Mouse (Mus musculus) yolk sac, embryonic 10.5 days (tissue): ENCODE data around the gene Sytl1.

Source experiments
- DNase-seq: peaks from one replicate; pipeline ENCODE4 v3.0.0-alpha.2; 2017; ENCODE audit warnings: low spot score

Gene Sytl1

DNA sequence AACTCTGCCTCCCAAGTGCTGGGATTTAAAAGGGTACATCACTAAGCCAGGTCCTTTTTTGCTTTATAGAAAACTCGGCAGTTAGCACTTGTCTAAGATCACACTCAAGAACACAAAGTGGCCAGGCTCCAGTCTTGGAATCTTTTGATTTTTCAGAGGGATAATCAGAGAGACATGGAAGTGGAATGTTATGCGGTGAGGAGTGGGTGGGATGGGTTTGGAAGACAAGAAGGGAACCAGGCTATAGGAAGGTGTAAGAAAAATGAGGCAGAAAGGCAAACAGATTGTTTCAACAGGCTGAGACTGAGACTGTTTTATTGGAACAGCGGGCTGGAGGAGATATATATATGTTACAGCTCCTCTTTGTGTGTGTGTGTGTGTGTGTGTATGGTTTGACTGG lies 15.6 kb upstream of the Sytl1 start:
- DNase-seq: no peak

DNA sequence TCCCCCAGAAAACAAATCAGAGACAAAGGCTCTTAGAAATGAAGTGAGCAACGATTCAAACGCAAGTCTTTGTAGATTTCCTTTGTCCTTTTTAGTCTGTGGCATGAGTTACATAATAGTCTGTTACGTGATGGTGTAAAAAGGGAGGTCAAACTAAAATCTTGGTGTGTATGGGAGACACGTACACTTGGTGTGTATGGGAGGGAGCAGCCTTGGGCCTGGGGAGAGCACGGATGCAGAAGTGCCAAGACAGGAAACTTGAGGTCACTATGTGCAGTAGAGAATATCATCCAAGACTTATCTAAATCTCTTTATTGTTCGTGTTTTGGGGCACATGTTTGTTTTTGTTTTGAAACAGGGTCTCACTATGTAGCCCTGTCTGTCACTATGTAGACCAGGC lies 15.2 kb upstream of the Sytl1 start:
- no peak for DNase-seq

DNA sequence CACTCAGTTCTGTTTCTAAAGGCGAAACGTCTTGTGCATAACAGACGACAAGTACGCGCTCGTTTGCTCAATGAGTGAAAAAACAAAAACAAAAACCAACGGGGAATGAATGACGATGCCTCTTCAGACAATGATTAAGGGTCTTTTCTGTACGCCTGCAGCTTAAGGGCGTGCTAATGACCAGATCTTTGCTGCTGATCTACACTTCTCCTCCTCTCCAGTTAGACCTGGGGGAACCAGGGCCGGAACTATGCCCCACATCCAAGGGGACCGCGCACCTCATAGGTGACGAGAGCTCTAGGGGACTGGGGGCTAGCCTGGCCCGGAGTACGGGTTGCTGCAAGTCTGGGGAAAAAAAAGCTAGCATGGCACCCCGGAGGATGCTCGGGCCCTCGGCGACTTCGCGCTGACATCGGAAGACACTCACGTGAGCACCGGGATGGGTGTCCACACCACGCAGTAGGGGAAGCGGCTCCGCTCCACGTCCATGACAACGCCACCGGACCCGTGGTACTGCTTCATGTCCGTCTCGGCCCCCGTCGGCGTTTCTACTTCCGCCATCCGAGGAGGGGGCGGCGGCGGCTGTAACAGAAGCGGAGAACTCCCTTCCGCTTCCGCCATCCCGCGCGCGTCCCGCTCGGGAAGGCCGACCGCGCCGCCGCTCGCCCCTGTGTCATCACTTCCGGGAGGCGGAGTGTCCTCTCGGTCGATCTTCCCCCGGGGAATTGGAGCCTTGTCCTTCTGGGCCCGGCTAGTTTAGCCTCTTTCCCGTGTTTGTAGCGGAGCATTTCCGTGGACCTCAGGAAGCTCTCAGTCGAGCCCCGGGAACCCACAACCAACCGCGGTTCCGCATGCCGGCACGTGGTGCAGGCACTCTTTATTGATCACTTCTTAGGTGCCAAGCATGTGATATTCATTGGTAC lies 14.5 kb upstream of the Sytl1 start, which contains the start of gene Tmem222:
Tmem222 (minus strand) TSS at position 689 of the 923 bp plus-strand sequence.
- DNase-seq: peak; percentile 93

DNA sequence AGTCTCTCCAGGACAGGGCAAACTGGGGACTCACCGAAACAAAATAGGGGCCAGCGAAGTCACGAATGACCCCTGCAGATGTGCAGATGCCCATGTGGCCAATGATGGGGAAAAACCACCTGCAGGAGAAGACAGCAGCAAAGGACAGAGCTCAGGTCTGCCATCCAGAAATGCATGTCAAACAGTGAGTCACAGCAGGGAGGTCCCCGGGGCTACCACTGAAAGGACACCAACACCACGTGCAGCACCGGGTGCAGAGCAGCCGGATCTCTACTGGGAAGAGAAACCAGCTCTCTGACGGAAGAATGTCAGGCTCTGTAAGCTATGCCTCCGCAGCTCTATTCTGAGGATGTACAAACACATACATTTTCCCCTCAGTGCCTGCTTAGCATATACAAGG lies 8.0 kb upstream of the Sytl1 start:
- no peak for DNase-seq

DNA sequence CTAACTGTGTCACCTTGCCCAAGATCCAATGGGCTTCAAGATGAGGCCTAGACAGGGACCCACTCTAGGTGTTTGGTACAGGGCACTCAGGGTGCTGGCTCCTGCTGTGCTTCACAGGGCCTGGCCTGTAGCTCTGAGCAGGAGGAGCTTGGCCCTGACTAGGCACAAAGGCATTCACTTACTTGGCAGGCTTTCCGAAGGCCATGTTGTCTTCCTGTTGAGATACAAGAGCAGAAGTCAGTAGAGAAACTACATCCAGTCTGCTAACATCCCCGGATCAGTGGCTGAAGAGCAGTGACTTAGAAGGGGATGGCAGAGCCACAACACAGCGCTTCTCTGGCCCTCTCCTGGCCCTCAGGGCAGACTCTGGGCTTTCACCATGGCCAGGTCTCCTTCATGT lies 6.7 kb upstream of the Sytl1 start:
- DNase-seq: no peak

DNA sequence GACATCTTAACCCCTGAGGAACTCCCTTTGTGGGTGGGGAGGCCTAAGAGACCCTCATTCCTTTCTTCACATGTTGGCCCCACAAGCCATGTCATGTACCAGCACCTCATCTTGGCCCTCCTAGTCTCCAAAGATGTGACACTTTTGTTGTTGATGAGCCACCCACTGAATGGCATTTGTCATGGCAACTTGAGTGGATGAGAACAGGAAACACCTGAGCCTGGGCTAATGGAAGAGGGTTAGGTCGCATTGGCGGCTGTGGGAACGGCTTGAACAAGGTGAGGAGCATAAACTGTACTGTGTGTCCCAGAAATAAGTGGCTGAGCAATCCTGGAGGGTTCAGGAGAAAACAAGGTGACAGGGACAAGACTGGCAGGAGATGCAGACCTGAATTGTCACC lies 6.0 kb upstream of the Sytl1 start:
- no peak for DNase-seq

DNA sequence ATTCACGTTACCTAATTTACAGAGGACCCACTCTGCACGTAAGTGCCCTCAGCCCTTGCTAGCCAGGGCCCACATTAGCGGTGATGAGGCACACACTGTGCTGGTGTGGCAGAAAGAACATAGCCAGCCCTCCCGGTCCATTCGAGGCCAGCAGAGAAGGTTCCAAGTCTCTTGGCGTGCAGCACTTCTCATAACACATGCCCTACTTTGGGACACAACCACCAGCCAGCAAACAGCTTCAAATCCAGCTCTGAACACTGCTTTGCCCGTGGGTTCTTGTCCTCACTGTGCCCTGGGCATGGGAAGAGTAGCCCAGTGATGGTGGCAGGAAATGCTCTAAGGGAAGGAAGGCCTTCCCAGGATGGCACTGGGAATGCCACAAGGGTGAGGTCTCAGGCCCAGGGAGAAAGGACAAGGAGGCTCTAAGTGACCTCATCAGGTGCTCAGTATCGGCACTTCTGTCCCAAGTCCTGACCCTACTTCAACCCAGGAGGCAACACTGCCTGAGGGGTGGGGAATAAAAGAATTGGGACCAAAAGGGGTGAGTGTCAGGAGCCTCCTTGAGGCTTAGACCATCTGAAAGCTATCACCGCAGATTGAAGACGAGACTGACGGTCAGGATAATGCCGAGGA lies 3.5 kb upstream of the Sytl1 start:
- no peak for DNase-seq

DNA sequence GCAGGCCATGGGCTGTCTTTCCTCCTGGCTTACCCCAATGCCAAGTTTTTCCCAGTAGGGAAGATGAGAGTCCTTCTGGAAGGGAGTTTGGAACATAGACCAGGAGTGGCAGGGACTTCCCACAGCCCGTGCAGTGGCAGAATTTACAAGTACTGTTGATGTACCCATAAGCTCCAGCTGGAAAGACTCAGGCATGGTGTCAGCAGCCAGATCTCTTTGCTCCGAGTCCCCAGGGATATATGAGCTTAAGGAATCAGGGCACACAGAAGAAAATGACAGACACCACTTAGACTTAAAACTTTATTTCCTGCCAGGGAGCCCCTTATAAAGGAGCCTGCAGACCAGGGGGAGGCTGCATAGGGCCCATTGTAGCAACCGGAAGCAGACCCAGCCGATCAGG lies 2.8 kb upstream of the Sytl1 start:
- DNase-seq: no peak

DNA sequence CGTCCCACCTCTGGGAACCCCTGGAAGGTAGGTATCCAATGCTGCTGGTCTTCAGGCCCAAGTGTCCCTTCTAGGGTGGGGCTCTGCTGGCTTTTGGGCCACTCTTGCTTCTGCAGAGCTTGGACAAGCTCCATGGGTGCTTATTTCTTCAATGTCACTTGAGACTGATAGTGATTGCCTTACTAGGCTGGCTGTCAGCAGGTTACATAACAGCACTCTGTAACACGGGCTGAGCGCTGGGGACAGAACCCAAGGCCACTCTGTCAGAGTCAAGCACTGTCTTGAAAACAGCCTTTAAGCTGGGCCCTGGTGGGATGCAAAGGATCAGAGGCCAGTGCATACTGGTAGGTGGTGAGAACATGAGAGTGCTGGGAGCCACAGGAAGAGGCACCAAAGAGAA lies 2.4 kb upstream of the Sytl1 start:
- DNase-seq: no peak

DNA sequence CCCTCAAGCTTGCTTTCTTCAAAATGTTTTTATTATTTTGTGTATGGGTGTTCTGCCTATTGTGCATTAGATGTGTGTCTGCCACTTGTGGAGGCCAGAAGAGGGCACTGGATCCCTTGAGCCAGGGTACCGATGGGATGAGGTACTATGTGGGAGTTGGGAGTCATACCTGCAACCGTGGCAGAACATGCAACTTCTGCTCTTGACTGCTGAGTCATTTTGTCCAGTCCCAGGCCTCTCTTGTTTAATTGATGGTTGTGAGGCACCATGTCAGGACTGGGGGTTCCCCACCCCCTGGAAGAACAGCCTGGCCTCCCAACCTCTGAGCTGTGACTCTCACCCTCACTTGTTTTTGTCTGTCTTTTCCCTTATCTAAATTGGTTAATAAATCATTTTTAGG lies 1.6 kb upstream of the Sytl1 start:
- no peak for DNase-seq

DNA sequence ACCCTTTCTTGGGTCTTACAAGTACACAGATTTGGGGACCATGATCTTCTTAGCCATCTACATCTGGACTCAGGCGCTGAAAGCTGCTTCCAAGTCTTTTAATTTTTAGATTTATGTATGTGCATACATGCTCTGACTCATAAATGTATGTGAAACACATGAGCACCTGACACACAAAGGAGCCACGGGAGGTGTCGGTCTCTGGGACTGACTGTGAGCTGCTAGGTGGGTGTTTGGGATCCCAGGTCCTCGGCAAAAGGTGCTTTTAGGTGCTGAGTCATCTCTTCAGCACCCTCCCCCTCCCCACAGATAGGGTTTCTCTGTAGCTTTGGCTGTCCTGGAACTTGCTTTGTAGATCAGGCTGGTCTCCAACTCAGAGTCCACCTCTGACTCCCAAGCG lies 843 bp upstream of the Sytl1 start:
- no peak for DNase-seq

DNA sequence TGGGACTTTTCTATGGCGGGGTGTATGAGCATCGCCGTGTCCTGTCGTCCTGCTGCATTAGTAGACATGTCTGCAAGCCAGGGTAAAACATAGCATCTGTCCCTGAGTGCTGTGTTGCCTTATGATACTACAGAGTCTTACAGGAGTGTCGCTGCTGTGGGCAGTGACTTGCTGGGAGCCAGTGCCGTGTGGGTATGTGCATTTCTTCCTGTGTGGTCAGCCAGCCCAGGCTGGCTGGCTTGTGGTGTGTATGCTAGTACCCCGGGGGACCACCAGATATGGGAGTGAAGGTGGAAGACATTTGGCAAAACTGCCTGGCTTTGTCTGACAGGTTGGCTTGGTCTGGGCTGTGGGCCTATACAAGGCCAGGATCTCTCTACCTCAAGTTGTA lies 543 bp downstream of the Sytl1 start:
- DNase-seq: no peak

DNA sequence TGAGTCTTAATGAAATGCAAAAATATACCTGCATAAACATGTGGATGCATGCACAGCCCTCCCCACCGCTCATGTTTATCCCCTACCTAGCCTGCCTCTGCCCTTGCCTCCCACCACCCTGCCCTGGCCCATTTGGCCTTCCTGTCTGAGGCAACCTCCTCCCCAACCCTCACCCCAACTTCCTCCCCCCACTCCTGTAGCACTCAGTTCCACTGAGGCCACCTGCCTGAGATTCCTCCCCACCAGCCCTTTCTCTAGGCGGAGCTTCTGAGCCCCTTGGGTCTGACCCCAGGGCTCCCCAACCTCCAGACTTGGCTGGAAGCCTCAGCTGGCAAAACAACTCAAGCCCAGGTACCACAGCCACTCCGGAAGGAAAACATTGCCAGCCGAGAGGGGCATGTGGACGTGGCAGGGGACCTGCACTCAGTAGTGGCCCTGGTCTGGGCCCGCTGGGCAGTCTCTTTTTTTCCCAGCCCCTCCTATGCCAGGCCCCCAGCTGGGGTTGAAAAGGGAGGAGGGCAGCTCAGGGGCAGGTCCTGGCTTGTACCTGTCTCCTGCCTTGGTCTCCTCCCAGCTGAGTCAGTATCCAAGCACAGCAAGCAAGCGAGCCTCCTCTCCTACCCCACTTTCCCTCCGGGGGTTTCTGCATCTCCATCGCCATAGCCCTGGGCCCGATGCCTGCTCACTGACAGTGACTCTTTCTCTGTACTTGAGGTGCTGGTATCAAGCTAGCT lies 1.1 kb downstream of the Sytl1 start:
- no peak for DNase-seq

DNA sequence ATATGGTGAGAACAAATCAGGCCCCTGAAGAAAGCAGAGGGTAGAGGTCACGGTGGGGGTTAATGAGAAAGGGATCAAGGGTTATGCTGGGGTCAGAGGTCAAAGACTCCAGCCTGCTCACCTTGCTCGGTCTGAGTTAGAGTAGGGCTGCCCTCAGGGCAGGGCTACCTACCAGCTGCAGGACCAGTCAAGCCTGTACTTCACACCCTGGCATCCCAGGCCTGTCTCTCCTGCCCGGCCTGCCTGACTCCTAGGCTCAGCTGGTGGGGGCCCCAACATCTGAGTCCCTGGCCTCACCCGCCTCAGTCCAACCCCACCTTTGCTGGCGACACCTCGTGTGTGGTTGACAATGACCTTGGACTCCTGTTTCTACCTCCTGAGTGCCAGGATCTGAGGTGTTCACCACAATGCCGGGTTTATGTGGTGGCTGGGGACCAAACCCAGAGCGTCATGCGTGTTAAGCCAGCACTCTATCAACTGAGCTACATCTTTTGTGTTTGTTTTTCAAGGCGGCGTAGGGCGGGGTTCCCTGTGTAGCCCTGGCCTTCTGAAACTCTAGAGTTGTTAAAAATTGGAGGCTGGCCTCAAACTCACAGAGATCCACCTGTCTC lies 5.0 kb downstream of the Sytl1 start:
- DNase-seq: peak; percentile 31

DNA sequence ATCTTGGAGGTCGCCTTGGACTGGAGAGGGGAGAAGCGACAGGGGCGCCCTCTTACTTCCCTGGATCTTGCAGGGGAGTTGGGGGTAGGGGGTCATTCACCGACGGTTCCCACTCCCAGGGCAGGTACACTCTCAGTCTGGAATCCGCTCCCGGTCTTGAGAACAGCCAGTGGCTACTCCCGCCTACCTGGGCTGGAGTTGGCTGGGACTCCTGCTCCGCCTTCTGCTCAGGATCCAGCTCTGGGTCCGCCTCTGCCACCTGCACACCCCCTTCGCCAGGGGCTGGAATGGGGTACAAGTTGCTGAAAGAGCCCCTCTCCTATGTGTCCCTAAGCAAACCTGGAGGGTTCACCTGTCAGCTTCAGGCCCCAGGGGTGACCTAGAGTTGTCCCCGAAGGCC lies 5.7 kb downstream of the Sytl1 start:
- DNase-seq: peak; percentile 32

DNA sequence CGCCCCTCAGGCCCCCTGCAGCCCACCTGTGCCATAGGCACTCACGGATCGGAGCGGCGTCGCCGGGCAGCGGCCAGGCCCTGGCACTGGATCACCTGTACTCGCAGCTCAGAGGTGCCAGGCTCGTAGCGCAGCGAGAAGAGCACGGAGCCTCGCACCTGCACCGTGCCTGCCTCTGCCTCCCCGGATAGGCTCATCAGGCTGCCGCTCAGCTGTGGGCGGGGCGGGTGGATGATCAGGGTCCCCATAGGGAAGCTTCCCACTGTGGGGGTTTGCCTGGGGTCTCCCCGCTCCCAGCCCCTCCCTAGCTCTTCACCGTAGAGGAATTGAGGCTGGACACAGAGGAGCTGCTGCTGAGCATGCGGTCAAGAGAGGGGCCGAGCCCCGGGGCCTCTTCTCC lies 6.1 kb downstream of the Sytl1 start:
- peak; percentile 9 for DNase-seq

DNA sequence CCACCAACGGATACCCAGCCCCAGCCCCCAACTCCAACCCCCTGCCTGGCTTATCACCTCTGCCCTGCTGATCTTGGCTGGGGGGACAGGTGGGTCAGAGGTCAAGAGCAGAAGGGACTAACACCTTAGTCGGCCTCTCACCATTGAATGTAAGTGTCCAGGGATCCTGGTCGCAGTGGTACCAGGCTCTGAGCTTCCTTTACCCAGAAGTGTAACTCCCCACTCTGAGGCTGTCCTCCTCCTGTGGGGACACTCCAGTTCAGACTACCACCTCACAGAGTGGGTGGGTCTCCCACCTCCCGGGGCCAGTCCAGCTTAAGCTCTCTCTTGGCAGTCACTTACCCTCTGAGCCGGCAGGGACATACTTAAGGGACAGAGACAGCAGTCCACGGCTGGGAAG lies 7.5 kb downstream of the Sytl1 start:
- DNase-seq: no peak

DNA sequence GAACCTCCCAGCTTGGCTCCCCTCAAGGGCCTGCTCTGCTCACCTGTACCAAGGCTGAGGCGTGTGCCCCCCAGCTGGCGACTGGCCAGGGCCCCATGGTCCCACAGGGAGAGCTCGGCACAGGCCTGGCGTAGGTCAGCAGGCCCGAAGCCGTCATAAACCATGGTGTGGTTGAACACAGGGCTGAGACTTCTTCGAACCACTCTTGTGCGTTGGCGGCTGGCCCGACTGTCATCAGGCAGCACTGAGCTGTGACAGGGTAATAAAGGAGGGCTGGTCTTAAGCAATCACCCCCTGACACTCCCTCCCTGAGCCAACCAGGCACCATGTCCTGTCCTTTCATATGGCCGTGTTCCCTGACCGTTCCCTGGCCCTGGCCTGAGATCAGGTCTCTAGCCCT lies 9.5 kb downstream of the Sytl1 start:
- DNase-seq: no peak

DNA sequence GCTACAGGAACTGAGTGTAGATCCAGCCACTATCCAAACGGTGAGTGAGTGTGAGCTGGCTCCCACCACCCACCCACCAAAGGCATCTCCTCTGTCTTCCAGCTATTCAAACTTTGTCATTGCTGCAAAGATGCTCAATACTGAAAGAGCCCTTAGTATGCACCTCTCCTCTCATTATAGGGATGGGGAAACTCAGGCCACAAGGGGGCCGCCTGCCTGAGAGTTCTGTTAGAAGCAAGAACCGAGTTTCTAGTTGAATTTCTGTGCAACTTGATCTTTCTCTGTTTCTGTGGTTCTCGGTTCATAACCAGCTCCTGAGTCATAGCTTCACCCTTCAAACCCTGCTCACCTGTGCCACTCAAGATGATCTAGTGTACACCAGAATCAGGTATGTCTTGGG lies 10.8 kb downstream of the Sytl1 start:
- no peak for DNase-seq

DNA sequence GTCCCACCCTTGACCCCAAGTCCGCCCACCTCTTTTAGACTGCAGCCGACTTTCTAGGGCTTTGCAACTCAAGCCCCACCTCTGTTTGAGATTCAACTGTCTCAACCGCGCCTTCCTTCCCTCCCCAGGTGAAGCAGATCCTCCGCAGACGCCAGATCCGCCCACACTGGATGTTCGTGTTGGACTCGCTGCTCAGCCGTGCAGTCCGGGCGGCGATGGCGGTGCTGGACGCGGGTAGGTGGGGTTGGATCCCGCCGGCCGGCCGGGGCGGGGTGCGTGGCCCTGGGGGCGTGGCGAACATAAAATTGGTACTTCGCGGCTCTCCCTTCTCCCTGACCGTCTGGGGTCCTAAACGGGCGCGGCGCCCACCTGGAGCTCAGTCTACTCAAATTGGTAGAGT lies 11.7 kb downstream of the Sytl1 start:
- DNase-seq: peak; percentile 20

DNA sequence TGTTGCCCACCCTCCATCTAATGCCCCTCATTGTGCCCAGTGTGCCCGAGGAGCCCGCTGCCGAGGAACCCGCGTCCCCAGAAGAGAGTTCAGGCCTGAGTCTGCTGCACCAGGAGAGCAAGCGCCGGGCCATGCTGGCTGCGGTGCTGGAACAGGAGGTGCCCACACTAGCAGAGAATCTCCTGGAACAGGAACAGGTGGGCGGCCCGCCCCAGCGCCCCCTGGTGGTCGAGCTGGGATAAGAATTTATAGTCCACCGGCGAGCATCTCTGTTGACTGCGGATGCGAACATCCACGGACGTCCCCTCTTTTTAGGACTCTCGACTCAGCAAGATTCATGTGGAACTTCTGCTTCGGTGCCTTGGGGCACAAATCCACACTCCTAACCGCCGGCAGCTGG lies 12.3 kb downstream of the Sytl1 start:
- peak; percentile 52 for DNase-seq

DNA sequence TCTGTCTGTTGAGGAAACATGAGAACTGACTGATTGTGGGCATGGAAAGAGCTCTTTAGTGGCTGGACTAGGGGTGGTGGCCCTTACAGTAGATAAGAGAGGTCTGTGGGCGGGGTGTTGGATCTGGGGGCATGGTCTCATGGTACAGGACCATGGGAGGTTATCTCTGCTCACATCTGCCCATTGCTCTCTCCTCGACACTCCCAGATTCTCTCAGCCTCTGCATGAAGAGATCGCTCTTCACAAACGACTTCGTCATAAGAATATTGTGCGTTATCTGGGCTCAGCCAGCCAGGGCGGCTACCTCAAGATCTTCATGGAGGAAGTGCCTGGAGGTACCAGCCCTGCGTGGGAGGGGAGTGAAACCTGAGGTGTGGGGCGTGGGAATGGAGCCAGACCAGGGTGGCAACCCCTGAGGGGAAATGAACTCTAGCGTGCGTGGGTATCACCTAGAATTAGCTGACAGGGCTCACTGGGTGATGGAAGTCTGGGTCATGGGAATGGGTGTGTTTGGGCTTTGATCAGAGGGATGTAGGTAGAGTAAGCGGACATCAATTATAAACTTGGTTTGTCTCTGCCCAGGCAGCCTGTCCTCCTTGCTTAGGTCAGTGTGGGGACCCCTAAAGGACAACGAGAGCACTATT lies 15.0 kb downstream of the Sytl1 start:
- DNase-seq: no peak
